Mouse (Mus musculus) T-helper 17 cell (primary cell): ENCODE measurements at regions not wholly inside any gene's neighbourhood (a gene's known extent, or its start where the extent isn't known, plus 50 kb on each side); places are given as distances from the start of the nearest gene placed in this dataset.

ENCODE experiments used
- in situ Hi-C, 2 experiments: fragments of 300-600 bp; cut with MboI, MseI; formaldehyde crosslinking; loops; 1 replicate in 1 of 2; 2 replicates in 1 of 2; pipeline ENCODE4 v1.15.1; 2025; ENCODE audit warnings: high pct_unique_total_duplicates in 2 of 2

DNA sequence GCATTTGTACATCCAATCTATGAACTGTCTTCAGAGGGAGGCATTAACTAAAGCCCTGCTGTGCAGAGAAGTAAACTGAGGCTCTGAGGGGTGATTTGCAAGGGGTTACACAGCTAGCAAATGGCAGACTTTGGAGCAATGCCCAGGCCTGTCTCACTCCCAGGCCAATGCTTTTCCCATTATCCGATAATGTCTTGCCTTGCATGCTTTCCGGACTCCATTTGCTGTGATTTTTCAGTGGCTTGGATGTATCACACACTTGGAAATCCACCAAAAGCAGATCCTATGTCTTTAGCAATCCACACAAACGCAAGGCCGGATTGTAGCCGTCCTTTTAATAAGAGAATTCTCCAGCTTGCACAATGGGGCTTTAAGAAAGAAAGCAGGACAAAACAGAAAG, 281.7 kb upstream of the Ppargc1a start:
- in situ Hi-C loops = no loop called here

DNA sequence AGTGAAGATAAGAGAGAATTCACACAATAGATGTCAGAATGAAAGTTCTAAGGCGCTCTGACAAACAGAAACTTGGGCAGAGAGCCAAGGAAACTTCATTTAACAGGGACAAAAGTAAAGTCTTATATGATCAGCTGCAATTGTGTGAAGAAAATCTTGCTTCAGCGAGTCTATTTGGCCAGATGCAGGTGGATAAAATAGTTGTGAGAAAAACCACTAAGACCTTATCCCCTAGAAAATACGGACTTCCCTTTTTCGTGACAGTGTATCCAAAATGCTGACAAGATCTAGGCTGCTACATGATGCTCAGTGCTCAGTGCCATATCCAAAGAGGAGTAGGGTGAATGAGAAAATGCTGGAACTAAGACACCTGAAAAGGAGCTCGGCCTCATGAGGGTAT, 274.7 kb upstream of the Ppargc1a start:
- in situ Hi-C loops = no loop called here

DNA sequence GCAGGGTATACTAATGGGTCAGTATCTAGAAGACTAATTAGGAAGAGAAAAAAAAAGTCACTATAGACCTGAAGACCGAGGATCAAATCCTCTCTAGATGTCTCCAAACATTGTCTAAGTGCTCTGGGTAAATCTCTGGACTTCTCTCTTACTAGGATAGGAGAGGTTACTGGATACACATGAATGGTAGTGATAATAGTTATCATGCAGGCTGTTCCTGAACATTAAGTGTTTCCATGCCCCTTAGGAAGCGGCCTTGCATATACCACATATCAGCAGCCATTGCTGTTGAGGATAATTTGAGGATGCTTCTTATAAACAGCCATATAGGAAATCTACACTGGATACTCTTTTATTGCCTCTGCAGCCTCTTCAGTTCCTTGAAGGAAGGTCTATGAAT, 274.2 kb upstream of the Ppargc1a start:
- in situ Hi-C loops = no loop called here

DNA sequence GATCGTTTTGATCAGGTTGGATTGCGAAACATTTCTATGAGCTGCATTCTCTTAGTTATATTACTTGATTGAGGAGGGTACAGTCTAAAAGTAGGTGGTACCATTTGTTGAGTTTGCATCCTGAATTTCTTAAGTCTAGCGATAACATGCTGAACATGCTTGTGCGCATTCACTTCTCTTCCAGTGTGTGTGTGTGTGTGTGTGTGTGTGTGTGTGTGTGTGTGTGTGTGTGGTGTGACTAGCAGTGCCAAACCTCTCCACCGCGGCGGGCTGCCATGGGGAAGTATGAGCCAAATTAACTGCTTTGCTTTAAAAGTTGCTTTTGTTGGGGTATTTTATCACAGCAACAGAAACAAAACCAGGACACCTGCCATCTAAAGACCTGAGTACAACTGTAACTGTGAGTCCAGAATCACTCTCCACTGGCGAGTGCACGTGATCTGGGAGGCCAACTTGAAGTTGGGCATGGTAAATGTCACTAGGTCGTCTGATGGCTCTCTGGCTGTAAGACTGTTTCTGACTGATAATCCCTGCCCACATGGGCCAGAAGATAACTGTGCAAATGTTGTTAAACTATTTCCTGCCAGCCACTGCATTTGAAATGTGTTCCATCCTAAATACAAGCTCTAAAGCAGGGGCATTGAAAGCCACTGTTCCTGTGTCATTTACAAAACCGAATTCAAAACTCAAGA, 273.3 kb upstream of the Ppargc1a start:
- in situ Hi-C loops = no loop called here

DNA sequence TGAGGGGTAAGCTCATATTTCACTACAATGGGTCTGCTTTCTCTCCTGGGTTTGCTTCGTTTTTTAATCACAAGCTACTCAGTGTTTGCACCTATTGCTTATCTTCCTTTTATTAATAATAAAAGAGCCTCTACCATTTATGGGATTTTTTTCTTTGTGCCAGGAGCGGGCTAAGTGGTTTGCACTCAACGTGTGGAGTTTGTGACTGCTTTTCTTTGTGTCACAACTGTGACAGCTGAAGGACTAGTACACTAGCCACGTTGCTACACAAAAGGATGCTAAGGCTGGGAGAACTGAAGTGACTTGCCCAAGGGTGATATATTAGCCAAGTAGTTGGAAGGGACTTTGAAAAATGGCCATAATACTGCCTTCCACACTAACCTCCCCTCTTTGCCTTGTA, 271.8 kb upstream of the Ppargc1a start:
- in situ Hi-C loops = no loop called here

DNA sequence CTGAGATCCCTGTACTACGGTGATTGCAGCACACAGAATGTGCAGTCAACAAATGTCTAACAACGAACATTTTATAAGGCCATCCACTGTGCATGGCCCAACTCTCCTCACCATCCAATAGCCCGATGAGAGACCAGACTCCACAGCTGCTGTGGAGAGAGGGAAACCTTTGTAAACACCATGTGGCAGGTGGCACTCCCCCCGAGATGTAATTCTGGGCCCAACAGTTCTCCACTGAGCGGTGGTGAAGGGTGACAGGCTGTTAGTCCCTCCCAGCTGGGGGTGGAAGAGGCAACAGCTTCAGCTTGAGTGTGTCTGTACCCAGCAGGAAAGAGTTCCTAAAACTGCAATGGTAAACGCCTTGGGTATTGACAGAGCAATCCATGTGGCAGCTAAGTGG, 263.0 kb upstream of the Ppargc1a start:
- in situ Hi-C loops = no loop called here

DNA sequence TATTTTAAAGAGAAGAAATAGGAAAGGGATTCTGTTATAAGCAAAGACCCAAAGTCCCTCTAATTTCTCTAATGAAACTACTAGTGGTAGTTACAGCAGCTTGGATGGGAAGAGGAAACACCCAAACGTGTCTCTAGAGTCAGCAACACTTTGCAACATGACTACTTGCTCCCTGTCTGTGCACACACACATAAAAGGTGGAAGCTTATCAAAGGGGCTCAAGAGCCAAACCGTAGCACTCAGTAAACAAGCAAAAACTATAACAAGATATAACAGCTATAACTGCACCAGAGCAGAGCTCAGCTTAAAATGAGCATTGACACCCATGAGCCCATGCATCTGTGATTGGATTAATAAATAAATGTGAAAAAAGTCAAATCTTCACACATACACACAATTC, 262.5 kb upstream of the Ppargc1a start:
- in situ Hi-C loops = no loop called here

DNA sequence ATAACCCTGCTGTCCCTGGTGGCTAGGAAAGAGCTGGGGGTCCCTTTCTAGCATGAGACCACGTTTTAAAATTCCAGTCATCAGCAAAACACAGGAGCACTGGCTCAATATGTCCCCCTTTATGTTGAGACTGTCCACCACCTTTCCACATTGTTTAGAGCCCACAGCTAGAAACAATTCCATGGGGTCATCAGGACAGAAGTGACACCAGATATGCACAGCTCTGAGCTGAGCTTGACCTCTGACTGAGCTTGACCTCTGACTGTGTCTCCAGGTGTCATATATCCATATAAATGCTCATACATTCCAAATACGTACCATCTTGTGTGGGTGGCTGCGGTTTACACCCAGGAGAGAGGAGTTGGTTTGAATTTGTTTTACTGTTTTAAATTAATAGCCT, 262.1 kb upstream of the Ppargc1a start:
- in situ Hi-C loops = no loop called here

DNA sequence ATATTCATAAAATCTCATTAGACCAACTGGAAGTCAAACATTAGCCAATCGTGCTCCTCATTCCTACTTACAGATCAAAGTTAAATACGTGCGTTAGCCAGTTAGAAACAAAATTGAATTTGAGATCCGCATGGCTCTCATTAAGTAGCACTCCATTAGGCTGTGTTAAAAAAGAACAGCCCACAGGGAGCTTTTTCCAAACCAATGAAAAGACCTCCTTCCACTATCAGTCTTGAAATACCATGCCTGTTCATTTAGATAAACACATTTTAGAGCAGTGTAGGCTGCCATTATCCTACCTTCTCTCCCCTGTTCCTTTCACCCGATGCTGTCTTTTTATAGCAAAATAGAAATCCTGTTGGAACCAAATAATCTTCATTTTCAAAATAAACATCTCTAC, 261.5 kb upstream of the Ppargc1a start:
- in situ Hi-C loops = no loop called here

DNA sequence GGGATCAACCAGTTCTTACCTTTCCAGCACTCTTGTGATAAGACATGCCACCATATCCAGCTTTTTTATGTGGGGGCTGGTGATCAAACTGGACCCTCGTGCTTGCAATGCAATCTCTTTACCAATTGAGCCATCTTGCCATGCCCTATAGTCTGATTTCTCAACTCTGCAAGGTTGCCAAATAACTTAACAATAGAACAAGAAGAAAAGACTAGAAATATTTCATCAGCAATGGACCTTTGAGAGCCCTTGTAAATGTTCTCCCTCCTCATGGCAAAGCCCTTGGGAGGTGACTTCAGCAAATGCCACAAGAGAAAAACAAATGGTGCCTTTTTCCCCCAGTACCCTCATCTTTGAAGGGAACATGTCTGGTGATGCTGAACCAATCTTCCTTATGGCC, 258.7 kb upstream of the Ppargc1a start:
- in situ Hi-C loops = no loop called here

DNA sequence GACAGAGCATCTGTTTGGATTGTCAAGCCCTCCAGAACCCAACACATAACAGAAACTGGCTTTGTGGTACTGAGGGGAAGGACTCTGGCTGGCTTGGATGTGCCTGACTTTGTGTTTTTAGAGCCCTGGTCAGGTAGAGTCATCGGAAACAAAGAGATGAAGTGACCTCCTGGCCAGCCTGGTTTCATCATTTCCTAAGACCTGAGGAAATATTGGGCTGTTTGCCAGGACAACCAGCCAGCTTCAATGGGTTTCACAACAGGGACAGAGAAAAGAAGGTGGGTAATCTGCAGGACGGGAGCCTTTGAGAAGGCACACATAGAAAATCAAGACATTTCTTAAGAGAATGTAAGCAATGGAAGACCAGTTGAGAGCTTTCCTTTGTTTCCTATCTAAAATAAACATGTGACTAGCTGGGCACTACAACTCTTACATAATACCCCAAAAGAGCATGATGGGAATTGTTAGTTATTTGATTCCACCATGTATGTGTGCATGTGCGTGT, 258.1 kb upstream of the Ppargc1a start:
- in situ Hi-C loops = no loop called here

DNA sequence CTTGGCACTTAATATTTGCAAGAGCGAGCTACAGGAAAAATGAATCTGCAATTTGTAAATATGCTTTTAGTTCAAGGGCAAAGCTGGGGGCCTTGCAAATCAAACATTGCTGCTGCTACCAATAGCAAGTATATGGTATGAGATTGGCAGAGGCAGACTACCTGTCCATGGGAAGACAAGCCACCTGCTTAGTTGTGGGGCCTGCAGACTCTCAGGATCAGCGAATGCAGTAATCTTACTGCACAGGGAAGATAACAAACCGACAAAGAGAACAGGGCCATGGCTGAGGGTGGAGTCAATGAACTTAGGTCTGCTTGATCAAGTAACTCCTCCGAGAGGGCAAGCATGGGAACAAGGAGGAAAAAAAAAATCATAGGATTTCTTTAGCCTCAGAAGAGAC, 257.2 kb upstream of the Ppargc1a start:
- in situ Hi-C loops = no loop called here

DNA sequence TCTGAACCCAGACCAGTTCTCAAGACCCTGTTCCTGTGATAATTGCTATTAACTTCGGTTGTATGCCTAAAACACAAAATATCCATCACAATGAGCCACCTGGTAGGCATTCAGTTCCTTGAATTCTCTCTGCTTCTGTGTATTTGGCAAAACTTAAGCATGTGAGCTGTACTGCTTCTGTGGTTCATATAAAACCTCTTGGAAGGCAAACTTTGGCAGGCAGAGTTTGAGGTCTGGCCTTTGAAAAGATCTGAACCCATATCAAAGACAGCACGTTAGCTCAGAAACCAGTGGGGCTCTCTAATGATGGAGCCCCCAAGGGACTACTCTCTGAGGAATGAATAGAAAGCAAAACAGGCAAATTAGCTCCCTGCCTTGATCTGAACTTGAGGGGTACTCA, 256.1 kb upstream of the Ppargc1a start:
- in situ Hi-C loops = no loop called here

DNA sequence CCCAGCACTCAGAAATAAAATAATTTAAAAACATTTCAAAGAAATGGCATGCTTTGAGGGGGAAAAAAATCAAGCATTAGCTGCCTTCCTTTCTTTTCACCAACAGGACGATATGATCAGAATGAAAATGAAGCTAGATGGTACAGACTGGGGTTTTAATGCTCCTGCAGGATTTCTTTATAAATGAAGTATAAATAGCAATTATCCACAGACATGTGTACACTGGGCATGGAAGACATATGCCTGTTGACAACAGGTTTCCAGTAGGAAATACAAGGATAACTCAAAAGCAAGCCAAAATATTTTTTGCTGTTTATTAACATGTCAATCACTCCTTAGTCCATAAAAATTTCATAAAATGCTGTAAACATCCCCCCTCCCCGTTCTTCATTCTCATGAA, 248.7 kb upstream of the Ppargc1a start:
- in situ Hi-C loops = no loop called here

DNA sequence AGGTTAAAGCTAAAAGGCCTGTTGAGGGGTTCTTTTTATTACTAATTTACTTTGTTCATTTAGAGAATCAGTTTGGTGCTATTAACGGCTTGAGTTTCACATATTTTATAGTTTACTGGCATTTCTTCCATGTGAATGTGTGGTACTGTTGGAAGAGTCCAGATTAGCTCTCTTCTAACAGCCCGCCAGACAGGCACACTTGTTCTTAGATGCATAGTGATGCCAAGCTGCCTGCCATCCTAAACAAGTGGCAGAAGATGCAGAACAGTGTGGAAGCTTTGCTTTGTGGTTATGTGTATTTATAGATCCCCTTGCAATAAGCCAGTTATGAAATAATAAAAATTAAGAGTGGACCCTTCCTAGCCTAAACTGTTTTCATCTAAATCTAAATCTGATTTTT, 244.2 kb upstream of the Ppargc1a start:
- in situ Hi-C loops = no loop called here

DNA sequence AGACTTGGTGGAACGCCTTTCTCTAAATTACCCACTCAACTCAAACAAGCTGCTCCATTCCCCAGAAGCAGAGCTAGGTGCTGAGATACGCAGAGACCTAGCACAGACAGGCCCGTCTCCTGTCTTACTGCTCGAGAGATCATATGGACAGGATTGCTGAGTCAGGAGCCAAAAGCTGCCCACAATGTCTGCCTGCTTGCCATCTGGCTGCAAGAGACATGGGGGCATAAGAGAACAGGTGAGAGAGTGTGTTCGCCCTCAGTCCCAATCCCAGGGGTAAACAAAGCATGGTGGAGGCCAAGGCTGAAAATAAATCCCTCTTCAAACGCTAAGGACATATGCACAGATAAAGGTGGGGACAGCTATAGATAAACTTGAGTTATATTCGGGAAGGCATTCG, 234.0 kb upstream of the Ppargc1a start:
- in situ Hi-C loops = no loop called here

DNA sequence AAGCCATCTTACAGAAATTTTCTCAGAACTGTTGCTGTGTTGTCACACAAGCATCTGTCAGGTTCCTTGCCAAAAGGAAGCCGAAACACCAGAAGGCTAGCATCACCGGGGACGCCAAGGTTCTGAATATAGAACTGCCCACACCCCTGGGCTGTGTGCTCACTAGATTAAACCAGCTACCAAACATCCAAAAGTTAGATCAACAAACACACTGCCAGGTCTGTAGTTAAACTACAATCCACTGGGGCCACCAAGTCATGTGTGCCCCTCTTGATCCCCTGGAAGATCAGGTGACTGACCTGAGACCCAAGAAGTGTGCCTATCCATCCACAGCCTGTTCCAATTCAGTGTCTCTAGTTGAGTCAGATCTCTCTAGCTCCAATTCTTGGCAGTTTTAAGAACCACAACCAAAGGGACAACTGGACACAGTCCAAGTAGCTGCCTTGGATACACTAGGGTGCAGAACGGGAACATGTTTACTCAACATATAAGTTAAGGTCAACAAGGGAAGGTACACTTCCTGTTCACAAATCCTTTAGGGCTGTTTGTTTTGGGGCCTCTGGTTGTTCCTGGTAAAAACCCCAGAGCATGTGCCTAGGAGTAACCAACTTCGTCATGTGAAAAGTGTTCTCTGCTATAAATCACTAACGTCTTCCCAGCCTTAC, 232.0 kb upstream of the Ppargc1a start:
- in situ Hi-C loops = no loop called here

DNA sequence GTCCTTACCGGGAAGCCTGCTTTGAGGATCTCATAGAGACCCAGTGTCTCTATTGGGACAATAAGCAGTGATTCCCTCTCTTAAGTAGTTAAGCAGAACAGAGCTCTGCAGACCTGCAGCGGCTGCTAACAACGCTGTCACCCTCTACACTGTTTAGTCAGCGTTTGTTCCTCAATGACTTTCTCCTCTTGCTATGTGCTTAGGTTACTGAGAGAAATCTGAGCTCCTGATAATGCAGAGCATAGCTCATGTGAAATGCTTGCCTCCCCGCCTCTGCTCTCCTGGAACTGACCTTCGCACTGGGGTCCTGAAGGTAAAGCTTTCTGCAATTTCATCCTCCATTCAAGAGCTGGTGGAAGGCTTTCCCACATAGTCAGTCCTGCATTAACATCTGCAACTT, 226.6 kb upstream of the Ppargc1a start:
- in situ Hi-C loops = no loop called here

DNA sequence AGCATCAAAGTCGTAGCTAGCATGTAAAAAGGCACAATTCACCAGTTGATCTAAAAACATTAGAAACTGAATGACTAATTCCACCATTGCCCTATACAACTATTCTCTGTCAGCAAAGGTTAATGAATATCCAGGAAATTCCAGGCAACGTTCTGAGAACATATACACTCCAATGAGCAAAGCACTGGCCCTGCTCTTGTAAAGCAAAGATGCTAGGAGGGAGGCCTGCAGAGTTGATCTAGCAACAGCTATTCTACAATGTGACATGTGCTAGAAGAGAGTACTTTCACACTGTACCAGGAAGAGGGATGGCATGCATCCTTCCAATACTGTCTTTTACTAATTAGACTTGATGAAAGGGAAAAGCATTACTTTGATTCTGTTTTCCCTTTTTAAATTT, 225.4 kb upstream of the Ppargc1a start:
- in situ Hi-C loops = no loop called here

DNA sequence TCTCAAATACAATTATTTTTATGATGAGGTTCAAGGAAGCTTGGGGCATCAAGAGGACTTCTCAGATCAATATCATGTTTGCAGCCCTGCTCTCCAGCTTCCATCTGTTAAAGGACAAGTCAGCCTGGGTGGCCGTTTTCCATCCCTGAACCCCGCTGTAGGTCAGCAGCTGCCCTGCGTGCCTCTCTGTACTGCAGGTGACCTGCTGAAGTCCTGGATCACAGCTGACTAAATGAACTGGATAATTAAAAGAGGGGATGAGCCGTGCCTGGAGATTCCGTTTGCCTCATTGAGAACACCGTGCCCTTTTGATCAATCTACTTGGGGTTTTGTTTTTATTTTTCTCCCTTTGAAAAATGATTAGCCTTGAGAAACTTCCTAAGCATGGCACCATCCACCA, 221.2 kb upstream of the Ppargc1a start:
- in situ Hi-C loops = no loop called here

DNA sequence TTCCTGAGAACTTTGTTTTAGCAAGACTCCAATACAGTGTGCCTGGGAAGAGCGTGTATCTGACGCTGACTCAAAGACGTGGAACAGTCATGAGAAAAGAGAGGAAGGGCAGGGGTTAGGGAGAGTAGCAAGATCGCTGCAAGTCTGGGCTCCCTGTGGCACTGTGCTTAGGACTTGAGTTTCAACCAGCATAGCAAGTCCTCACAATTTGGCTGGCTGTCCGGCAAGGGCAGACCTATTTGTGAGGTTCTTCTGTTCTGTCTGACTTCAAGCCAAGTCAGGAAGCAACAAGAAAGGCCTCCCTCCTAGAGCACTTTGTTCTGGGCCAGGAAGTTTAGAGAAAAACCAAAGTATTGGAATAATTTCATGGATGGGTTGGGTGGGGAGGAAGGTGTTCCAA, 216.0 kb upstream of the Ppargc1a start:
- in situ Hi-C loops = no loop called here

DNA sequence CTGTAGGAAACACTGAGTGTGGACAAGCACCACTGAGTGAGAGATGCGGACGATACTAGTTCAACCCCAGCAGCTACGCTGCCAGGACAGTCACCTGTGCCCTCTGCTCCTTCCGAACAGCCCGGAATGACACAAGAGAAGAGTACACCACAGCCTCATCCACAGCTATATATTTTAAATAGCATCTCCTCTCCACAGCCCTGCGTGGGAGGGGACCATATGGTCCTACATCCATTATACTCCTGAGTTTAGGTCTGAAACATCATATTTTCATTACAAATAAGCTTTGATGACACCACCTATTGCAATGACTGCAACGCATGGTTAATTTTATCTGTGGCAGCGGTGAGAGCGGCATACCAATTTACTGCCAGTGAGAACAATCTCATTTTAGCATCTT, 215.6 kb upstream of the Ppargc1a start:
- in situ Hi-C loops = no loop called here

DNA sequence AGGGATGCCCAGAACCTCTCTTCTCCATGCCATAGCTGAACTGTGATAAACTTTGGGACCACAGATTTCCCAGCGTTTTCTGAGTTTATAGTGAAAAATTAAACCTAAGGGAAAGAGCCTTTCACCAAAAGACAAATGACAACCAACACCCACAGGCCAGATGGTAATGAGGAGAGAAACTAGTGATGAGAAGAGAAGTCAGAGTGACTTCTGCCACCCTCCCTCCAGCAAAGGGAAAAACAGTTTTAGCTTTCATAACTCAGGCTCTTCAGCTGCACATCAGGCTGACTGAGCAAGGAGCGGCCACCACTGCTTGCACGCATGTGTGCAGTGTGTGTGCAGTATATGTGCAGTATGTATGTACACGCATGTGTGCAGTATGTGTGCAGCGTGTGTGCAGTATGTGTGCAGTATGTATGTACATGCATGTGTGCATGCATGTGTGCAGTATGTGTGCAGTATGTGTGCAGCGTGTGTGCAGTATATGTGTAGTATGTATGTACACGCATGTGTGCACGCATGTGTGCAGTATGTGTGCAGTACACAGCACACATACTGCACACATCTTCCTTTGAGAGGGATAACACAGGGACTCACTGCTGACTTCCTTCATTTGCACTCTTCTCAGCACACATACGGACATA, 208.1 kb upstream of the Ppargc1a start:
- in situ Hi-C loops = no loop called here
